In genomic region chr5:37082420-37082819, GRCm38 (mm10) we compare ENCODE assay signal across 11 mouse cellular contexts. TPM values are rescaled to one million over a fixed set of nuclear protein-coding genes. Genes with fewer than 3 reads are reported as not detected.
A peak's percentile ranks its signal among the peaks of the same experiment; 100 is the strongest.
DNase-seq lines count a peak whose midpoint lies in the region; ATAC-seq lines count a peak whose summit lies in the region.
"Had no signal": no experiment of that assay in that cellular context is flagged by ENCODE, and none has a peak within 500 bp of the region (broad histone marks: within the 10 kb centered on the region; RNA-seq: fewer than 3 reads in every experiment).

No protein-coding gene starts in this region.

- WGBS in heart, embryonic 12.5 days, result 27% methylated on average over 3 of the region's 3 CpGs

- peaks cover 10% of the 10 kb centered on the region for H3K27me3 ChIP-seq in heart, embryonic 12.5 days (replicated peaks)
- H3K27me3 ChIP-seq: liver, embryonic 15.5 days; stomach, embryonic 15.5 days had no signal

- no peak overlapping the region for H3K4me3 ChIP-seq in heart, embryonic 12.5 days
- H3K4me3 ChIP-seq: erythroblast, embryonic 14.5 days; liver, embryonic 15.5 days; stomach, embryonic 15.5 days had no signal

- no peaks in the 10 kb centered on the region for H3K4me1 ChIP-seq in heart, embryonic 12.5 days (replicated peaks)
- H3K4me1 ChIP-seq: liver, embryonic 15.5 days; stomach, embryonic 15.5 days had no signal

- peak; percentile 80 for ATAC-seq in megakaryocyte-erythroid progenitor cell, adult 5-6 weeks (replicated peaks; ENCODE audit: low FRiP score, low TSS enrichment, poor library complexity, severe bottlenecking)
- no peak for ATAC-seq in heart, embryonic 12.5 days (ENCODE audit: insufficient number of reproducible peaks, low FRiP score)

- no peak overlapping the region for H3K27ac ChIP-seq in heart, embryonic 12.5 days (ENCODE audit: poor library complexity, severe bottlenecking)
- H3K27ac ChIP-seq: liver, embryonic 15.5 days; stomach, embryonic 15.5 days had no signal

- no peak overlapping the region for H3K4me2 ChIP-seq in heart, embryonic 12.5 days
- H3K4me2 ChIP-seq: liver, embryonic 15.5 days; stomach, embryonic 15.5 days had no signal

- no peak overlapping the region for H3K9ac ChIP-seq in heart, embryonic 12.5 days
- H3K9ac ChIP-seq: liver, embryonic 15.5 days; stomach, embryonic 15.5 days had no signal

- no peaks in the 10 kb centered on the region for H3K36me3 ChIP-seq in heart, embryonic 12.5 days
- H3K36me3 ChIP-seq: liver, embryonic 15.5 days; stomach, embryonic 15.5 days had no signal

- H3K9me3 ChIP-seq in heart, embryonic 12.5 days (replicated peaks), result no peaks in the 10 kb centered on the region
- H3K9me3 ChIP-seq: liver, embryonic 15.5 days; stomach, embryonic 15.5 days had no signal

- DNase-seq in gastrocnemius, postnatal 25 days, result peak; percentile 21
- no peak for DNase-seq in gastrocnemius, postnatal 4 days (ENCODE audit: low spot score in 2 of 2)
- peak; percentile 28 for DNase-seq in urinary bladder, postnatal 14 days (ENCODE audit: low spot score)
- no peak for DNase-seq in urinary bladder, adult 18-20 months (ENCODE audit: low spot score in 2 of 2)
- peak; percentile 12 to 35 for DNase-seq in kidney, adult 8-10 months
- peak; percentile 79 to 90 for DNase-seq in thymus, postnatal 36 days

RNA-seq across cellular contexts. Expression of gene Gm1043, which starts 2.8 kb away (rescaled TPM):
- not detected for total RNA-seq in gastrocnemius, postnatal 25 days (2021)
- not detected for total RNA-seq in gastrocnemius, postnatal 4 days (2021)
- total RNA-seq in megakaryocyte-erythroid progenitor cell, adult 5-6 weeks (2014; fragmentation: Nextera tagmentation), result 0.25 and 0.39 TPM in 2 replicates
- 0.15 and 0.94 TPM in 2 replicates for total RNA-seq in megakaryocyte-erythroid progenitor cell, adult 5-6 weeks (2017)
- not detected in 2 replicates for polyA plus RNA-seq in heart, embryonic 12.5 days (2016; fragmentation: Nextera tagmentation; extraction: Ambion mirVana)
- polyA plus RNA-seq: erythroblast, embryonic 14.5 days; liver, embryonic 15.5 days had no signal

Comparison
In these comparisons a context has a peak if more than half of its experiments do, and no peak if none do; other contexts are left out.
1. DNase-seq: peak in gastrocnemius, postnatal 25 days (single experiment), urinary bladder, postnatal 14 days (single experiment), kidney, adult 8-10 months (2 of 2) and thymus, postnatal 36 days (2 of 2); none in gastrocnemius, postnatal 4 days (0 of 2) and urinary bladder, adult 18-20 months (0 of 2).